Mouse (Mus musculus): ENCODE results near the gene Rassf7.

- no peak for TF ChIP-seq CTCF (IDR thresholded peaks at IDR 0.05; ENCODE audit: borderline replicate concordance, insufficient read depth, low read depth, low read length)
- TF ChIP-seq POLR2A (IDR thresholded peaks at IDR 0.05; ENCODE audit: borderline replicate concordance, insufficient read depth, low read length), result no peak
These were observed 7.1 kb downstream of the Rassf7 start for GRCm38 (mm10) chr7:141222696-141223215.

All from cerebellum, adult 2 months (tissue).